Mouse (Mus musculus) limb, embryonic 11.5 days (tissue): ENCODE data around the gene Ndufaf8. TPM values are rescaled to one million over a fixed set of nuclear protein-coding genes. Genes with fewer than 3 reads are reported as not detected.

ENCODE experiments used
- ATAC-seq: fragments of 200-750 bp; cut with Nextera tagmentation; 2 replicates; pipeline ENCODE4 v1.8.0; 2017; ENCODE audit warnings: low read depth; ENCODE audit not compliant: insufficient number of reproducible peaks, low FRiP score, low TSS enrichment
- DNase-seq: peaks from one replicate; pipeline ENCODE4 v3.0.0-alpha.2; 2015; ENCODE audit warnings: low spot score
- H3K27ac ChIP-seq: fragments of 300-500 bp; sonication (generic); replicated peaks from 2 replicates; pipeline ENCODE4 v1.5.1; 2014; ENCODE audit warnings: low read depth, mild to moderate bottlenecking, low read length
- H3K27me3 ChIP-seq: fragments of 300-500 bp; sonication (generic); 2 replicates; pipeline ENCODE4 v1.6.1; 2014; ENCODE audit warnings: mild to moderate bottlenecking, low read length, mixed read lengths; ENCODE audit not compliant: control insufficient read depth, insufficient read depth
- H3K36me3 ChIP-seq: fragments of 300-500 bp; sonication (generic); 2 replicates; pipeline ENCODE4 v1.6.1; 2014; ENCODE audit warnings: mild to moderate bottlenecking, low read length, moderate library complexity, mixed read lengths; ENCODE audit not compliant: control insufficient read depth, insufficient read depth
- H3K4me1 ChIP-seq: fragments of 300-500 bp; sonication (generic); 2 replicates; pipeline ENCODE4 v1.6.1; 2014; ENCODE audit warnings: low read length, mixed read lengths; ENCODE audit not compliant: control insufficient read depth, insufficient read depth
- H3K4me2 ChIP-seq: fragments of 300-500 bp; sonication (generic); 2 replicates; pipeline ENCODE4 v1.6.1; 2014; ENCODE audit warnings: low read depth, mild to moderate bottlenecking, moderate library complexity; ENCODE audit not compliant: severe bottlenecking
- H3K4me3 ChIP-seq: fragments of 300-500 bp; sonication (generic); 2 replicates; pipeline ENCODE4 v1.5.1; 2014; ENCODE audit warnings: low read depth, low read length
- H3K9ac ChIP-seq: fragments of 300-500 bp; sonication (generic); 2 replicates; pipeline ENCODE4 v1.6.1; 2014; ENCODE audit warnings: mild to moderate bottlenecking, low read length
- H3K9me3 ChIP-seq: fragments of 300-500 bp; sonication (generic); 2 replicates; pipeline ENCODE4 v1.6.1; 2016; ENCODE audit warnings: low read length; ENCODE audit not compliant: control insufficient read depth
- WGBS: fragments of 180-500 bp; shearing (Covaris S2); extraction: QIAGEN DNeasy Blood & Tissue Kit; methylation state at CpG from one replicate; pipeline ENCODE4 v1.1.7; 2014; 5-methylcytosine and 5-hydroxymethylcytosine counted together
- polyA plus RNA-seq: library from polyadenylated mRNA; unstranded; fragments of >200 nt; fragmentation: Nextera tagmentation; extraction: Ambion mirVana; gene quantifications from 2 replicates; pipeline ENCODE4 v1.2.1, GENCODE M21; 2014

Gene Ndufaf8
- 71.3 and 71.4 TPM in 2 replicates for polyA plus RNA-seq

DNA sequence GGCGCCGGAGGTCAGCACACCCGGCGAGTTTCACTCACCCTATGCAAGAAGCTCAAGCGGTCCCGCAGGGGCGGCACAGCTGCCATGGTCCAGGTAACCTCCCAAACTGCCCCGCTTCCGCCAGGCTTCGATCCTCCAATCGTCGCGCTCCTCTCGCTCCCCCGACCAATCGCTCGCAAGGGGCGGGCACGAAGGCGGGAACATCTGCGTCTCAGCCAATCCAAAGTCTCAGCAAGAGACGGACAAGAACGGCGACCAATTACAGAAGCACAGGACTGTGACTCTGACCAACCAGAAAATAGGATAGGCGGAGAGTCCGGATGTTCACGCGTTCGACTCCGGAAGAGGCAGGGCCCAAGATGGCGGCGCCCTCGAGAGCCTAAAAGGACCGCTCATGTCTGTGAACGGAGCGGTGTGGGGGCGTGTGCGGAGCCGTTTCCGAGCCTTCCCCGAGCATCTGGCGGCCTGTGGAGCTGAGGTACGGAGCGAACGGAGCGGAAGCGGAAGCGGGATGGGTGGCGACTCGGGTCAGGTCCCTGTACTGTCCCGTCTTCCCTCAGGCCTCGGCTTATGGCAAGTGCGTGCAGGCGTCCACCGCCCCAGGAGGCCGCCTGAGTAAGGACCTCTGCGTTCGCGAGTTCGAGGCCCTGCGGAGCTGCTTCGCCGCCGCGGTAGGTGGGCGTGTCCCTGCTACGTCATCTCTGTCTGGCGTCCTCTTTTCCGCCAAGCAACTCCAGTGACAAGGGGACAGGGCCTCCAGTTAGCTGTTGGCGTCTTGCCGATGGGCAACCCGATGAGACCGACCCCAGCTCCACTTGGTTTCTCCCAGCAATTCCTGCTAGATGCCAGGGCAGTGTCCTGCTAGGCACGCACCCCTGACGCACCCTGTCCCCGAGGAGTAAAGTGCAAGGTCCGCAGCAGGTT, at the start of gene Ndufaf8, which contains the start of gene Tepsin:
TSS of gene Ndufaf8 (plus strand) at position 341 of the 924 bp plus-strand sequence.
TSS of gene Tepsin (minus strand) at position 144 of the 924 bp plus-strand sequence.
- Histone ChIP-seq H3K9ac (peak within 1 kb of the TSS; percentile 83), H3K9me3 (no peaks in the 10 kb centered on the region), H3K4me1 (peaks cover 16% of the 10 kb centered on the region), H3K27ac (peak within 1 kb of the TSS; percentile 76), H3K36me3 (peaks cover 3% of the 10 kb centered on the region; the same call in 1 of the 2 replicates), H3K4me2 (peak within 1 kb of the TSS; percentile 97), H3K27me3 (no peaks in the 10 kb centered on the region), H3K4me3 (peak within 1 kb of the TSS; percentile 91)
- ATAC-seq: peak; percentile 96
- DNase-seq: peak; percentile 100
- WGBS: under 1% methylated on average over 77 of the region's 77 CpGs

DNA sequence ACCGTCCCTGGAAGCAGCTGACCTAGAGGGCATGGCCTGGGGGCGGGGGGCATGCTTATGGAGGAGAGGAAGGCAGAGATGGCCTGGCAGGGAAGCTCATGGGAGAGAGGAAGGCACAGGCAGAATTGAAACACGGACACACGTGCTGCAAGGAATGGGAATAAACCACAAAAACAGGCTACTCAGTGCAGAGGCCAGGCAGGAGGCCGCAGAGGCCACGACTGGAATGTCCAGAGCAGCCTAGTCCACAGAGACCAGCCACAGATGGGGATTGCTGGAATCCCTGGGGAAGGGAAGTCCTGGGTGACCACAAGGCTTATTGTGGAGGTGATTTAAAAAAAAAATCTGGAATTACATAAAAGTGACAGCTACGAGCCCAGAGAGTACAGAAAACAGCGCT, 49.7 kb upstream of the Ndufaf8 start:
- no peak for ATAC-seq
- Histone ChIP-seq H3K9ac (no peak overlapping the region), H3K27ac (no peak overlapping the region), H3K4me2 (no peak overlapping the region), H3K4me1 (peaks cover 10% of the 10 kb centered on the region; the same call in 1 of the 2 replicates), H3K27me3 (peaks cover 28% of the 10 kb centered on the region), H3K9me3 (no peaks in the 10 kb centered on the region), H3K4me3 (no peak overlapping the region), H3K36me3 (no peaks in the 10 kb centered on the region)
- no peak for DNase-seq
- 80% methylated on average over 8 of the region's 8 CpGs for WGBS

DNA sequence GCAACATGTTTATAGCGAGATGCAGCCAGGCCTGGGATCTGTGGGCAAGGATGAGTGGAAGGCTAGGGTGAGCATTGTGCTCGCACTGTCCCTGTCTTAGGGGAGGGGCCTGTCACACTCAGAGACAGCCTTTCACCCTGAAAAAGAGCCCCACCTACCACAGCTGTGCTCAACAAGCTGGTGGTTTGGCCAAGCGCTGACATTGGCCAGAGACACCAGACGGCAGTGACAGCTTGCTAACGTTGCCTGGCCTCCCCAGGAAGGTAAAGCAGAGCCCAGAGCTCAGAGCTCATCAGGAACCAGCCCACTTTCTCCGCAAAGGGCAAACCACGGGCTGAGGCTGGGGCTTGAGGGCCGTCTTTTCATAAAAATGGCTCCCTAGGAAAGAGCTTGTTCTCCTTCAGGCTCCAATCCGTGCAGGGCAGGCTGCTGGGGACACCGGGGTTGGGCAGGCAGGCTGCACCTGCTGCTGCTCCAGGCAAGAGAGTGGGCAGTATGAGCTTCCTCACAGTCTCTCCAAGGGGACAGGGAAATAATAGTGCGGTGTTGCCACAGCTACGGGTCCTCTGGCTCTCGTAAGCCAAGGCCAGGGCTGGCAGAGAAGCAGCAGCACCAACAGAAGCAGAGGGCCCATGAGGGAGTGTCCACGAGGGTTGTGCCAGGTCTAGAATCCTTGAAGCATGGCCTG, 47.5 kb upstream of the Ndufaf8 start:
- DNase-seq: no peak
- 38% methylated on average over 14 of the region's 14 CpGs for WGBS
- peaks cover 9% of the 10 kb centered on the region; the same call in 1 of the 2 replicates for H3K4me1 ChIP-seq
- no peak overlapping the region for H3K4me3 ChIP-seq
- no peak for ATAC-seq
- H3K27me3 ChIP-seq: peaks cover 23% of the 10 kb centered on the region
- no peak overlapping the region for H3K4me2 ChIP-seq
- H3K36me3 ChIP-seq: no peaks in the 10 kb centered on the region
- H3K9ac ChIP-seq: no peak overlapping the region
- no peak overlapping the region for H3K27ac ChIP-seq
- no peaks in the 10 kb centered on the region for H3K9me3 ChIP-seq

DNA sequence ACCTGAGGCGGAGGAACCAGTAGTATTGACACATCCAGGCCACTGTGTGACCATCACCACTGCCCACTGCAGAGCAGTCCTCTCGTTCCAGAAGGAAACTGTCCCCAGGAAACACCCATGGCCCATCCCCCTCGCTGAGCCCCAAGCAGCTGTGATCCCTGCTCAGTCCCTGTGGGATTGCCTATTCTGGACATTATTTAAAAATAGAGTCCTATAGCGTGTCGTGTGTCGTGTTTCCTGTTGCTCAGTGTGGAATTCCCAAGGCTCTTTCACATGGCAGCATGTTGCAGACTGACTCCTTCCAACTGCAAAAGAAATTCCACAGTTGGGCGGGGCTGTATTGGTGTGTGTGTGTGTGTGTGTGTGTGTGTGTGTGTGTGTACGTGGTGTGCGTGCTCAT, 46.5 kb upstream of the Ndufaf8 start:
- Histone ChIP-seq H3K4me1 (peaks cover 5% of the 10 kb centered on the region; the same call in 1 of the 2 replicates), H3K27ac (no peak overlapping the region), H3K4me3 (no peak overlapping the region), H3K27me3 (peaks cover 19% of the 10 kb centered on the region), H3K36me3 (no peaks in the 10 kb centered on the region), H3K9me3 (no peaks in the 10 kb centered on the region), H3K4me2 (no peak overlapping the region), H3K9ac (no peak overlapping the region)
- DNase-seq (no peak), ATAC-seq (no peak)
- WGBS: 81% methylated on average over 9 of the region's 9 CpGs

DNA sequence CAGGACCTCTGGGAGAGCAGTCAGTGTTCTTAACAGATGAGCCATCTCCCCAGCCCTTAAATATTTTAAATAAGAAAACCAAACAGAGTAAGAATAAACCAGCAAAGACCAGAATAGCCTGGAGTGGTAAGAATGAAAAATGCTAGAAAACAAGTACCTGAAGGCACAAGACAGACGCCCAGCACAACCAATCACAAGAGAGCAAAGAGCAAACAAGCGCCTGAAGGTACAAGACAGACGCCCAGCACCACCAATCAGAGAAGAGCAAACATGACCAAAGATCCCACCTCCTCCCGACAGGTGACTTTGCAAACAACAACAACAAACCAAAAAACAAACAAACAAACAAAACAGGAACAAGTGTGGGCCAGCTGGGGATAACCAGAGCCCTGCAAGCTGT, 44.9 kb upstream of the Ndufaf8 start:
- H3K4me2 ChIP-seq: no peak overlapping the region
- H3K27me3 ChIP-seq: peaks cover 4% of the 10 kb centered on the region
- no peaks in the 10 kb centered on the region for H3K9me3 ChIP-seq
- H3K4me1 ChIP-seq: no peaks in the 10 kb centered on the region
- no peak overlapping the region for H3K27ac ChIP-seq
- DNase-seq: no peak
- ATAC-seq: no peak
- no peak overlapping the region for H3K4me3 ChIP-seq
- H3K9ac ChIP-seq: no peak overlapping the region
- no peaks in the 10 kb centered on the region for H3K36me3 ChIP-seq
- WGBS: 80% methylated on average over 4 of the region's 4 CpGs

DNA sequence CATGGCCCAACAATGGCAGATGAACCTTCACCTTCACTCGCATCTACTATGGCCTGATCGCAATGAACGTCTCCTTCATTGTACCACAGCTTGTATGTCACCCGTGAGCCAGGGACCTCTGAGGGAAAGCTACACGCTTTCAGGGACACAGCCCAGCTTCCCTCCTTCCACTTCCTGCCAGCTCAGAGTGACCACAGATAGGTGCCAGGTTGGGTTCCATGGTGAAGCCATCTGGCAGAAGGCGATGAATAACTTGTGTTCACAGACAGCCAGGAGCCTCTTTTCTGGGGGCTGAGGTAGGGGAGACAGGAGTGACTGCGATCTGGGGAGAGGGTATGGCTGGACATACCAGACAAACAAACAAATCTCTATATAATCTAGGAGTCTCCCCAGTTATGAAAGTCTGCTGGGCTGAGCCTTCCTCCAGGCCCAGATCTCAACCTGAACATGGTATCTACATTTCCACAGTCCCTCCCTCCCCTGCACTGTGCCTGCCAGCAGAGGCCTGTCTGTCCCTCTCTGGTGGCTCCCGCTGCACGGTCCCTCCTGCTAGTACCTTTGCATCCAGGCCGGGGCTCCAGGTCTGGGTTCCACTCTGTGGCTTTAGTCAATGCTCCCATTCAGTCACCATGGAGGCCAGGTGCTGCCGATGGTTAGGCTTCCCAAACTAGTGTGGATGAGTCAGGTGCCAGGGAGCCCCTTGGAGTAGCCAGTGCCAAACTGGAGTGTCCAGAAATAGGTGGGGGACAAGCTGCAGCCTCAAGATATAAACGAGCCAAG, 42.6 kb upstream of the Ndufaf8 start:
- Histone ChIP-seq H3K4me3 (no peak overlapping the region), H3K9me3 (no peaks in the 10 kb centered on the region), H3K9ac (no peak overlapping the region), H3K4me1 (no peaks in the 10 kb centered on the region), H3K27ac (no peak overlapping the region), H3K36me3 (no peaks in the 10 kb centered on the region), H3K27me3 (no peaks in the 10 kb centered on the region), H3K4me2 (no peak overlapping the region)
- WGBS: 87% methylated on average over 12 of the region's 12 CpGs
- DNase-seq (no peak), ATAC-seq (no peak)

DNA sequence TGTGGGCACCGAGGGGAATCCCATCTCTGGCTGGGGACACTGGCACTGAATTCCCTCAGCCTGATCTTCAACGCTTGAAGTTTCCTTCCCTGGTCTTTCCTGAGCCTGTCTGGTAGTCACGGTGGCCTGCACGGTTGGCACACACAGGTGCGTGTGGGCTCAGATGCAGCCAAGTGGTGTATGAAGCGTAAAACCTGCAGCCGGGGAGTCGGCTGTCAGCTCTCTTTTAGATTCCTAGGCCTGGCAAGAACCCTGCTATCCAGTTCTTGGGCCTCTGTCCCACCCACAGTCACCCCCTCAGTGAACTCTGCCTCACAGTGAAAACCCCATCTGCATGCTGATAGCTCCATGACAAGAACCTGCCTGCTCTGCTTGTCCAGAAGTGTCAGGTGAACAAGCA, 38.1 kb upstream of the Ndufaf8 start:
- Histone ChIP-seq H3K27me3 (no peaks in the 10 kb centered on the region), H3K27ac (no peak overlapping the region), H3K9me3 (no peaks in the 10 kb centered on the region), H3K4me3 (no peak overlapping the region), H3K4me2 (no peak overlapping the region), H3K4me1 (no peaks in the 10 kb centered on the region), H3K36me3 (peaks cover 5% of the 10 kb centered on the region; the same call in 1 of the 2 replicates), H3K9ac (no peak overlapping the region)
- 88% methylated on average over 8 of the region's 8 CpGs for WGBS
- ATAC-seq: no peak
- no peak for DNase-seq

DNA sequence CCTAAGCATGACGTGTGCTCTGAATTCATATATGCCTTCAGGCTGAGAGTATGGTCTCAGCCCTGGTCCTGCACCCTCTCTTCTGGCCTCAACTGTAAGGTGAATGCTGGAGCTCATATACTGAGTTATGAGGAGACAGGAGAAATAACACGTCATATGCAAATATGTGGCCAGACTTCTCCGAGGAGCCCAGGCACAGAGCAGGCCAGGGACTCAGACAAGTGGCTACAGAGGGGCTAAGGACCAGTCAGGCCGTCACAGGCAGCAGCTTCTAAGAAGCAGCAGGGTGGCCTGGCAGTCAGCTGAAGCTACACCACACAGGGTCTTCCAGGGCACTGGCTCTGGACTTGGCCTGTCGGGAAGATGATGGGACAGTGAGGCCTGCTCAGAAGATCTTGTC, 35.4 kb upstream of the Ndufaf8 start:
- Histone ChIP-seq H3K4me3 (no peak overlapping the region), H3K4me1 (no peaks in the 10 kb centered on the region), H3K27ac (no peak overlapping the region), H3K9me3 (no peaks in the 10 kb centered on the region), H3K4me2 (no peak overlapping the region), H3K9ac (no peak overlapping the region), H3K27me3 (no peaks in the 10 kb centered on the region), H3K36me3 (peaks cover 7% of the 10 kb centered on the region; the same call in 1 of the 2 replicates)
- ATAC-seq (no peak), DNase-seq (no peak)
- WGBS: 93% methylated on average over 5 of the region's 5 CpGs
